Mouse (Mus musculus): ENCODE data around the gene Rfng. TPM values are rescaled to one million over a fixed set of nuclear protein-coding genes. Genes with fewer than 3 reads are reported as not detected.
"Not testable (repeated sequence)": the region's sequence is repeated elsewhere in the genome, so short reads cannot be mapped to it uniquely, and the experiment has no call there.

Gene Rfng
- total RNA-seq, 2 experiments from 2014 or later = 15.9 to 20.6 TPM

GRCm38 (mm10) chr11:120812068-120812467 lies 28.1 kb upstream of the Rfng start:
- no peak for DNase-seq

- DNase-seq = peak; percentile 40
Observed at GRCm38 (mm10) chr11:120808010-120808409, 24.0 kb upstream of the Rfng start.

GRCm38 (mm10) chr11:120805375-120806298 lies 21.6 kb upstream of the Rfng start:
- no peak for DNase-seq

GRCm38 (mm10) chr11:120804769-120805168 lies 20.8 kb upstream of the Rfng start:
- DNase-seq = no peak

GRCm38 (mm10) chr11:120804274-120804673 lies 20.3 kb upstream of the Rfng start:
- DNase-seq = no peak

- peak; percentile 94 for DNase-seq
Observed at GRCm38 (mm10) chr11:120800061-120800904, 16.3 kb upstream of the Rfng start.

- DNase-seq = no peak
Observed at GRCm38 (mm10) chr11:120799316-120799890, 15.4 kb upstream of the Rfng start.

- no peak for DNase-seq
Observed at GRCm38 (mm10) chr11:120798244-120798643, 14.2 kb upstream of the Rfng start.

- no peak for DNase-seq
Observed at GRCm38 (mm10) chr11:120796614-120796946, 12.6 kb upstream of the Rfng start.

- DNase-seq = peak; percentile 99
Observed at GRCm38 (mm10) chr11:120795756-120796613, 12.0 kb upstream of the Rfng start, which contains the start of gene Dus1l. Gene Dus1l, minus strand, starts transcription at chr11:120796403.

- DNase-seq = no peak
Observed at GRCm38 (mm10) chr11:120792652-120793051, 8.6 kb upstream of the Rfng start.

- no peak for DNase-seq
Observed at GRCm38 (mm10) chr11:120789810-120790209, 5.8 kb upstream of the Rfng start.

- DNase-seq = no peak
Observed at GRCm38 (mm10) chr11:120789355-120789754, 5.3 kb upstream of the Rfng start.

- not testable (repeated sequence) for DNase-seq
Observed at GRCm38 (mm10) chr11:120788460-120788859, 4.5 kb upstream of the Rfng start.

GRCm38 (mm10) chr11:120785145-120785544 lies 1.1 kb upstream of the Rfng start:
- DNase-seq = no peak

- DNase-seq = no peak
Observed at GRCm38 (mm10) chr11:120783426-120784063, 462 bp downstream of the Rfng start.

GRCm38 (mm10) chr11:120781361-120781760 lies 2.6 kb downstream of the Rfng start:
- DNase-seq = not testable (repeated sequence)

- no peak for DNase-seq
Observed at GRCm38 (mm10) chr11:120779876-120780275, 4.1 kb downstream of the Rfng start.

- DNase-seq = no peak
Observed at GRCm38 (mm10) chr11:120777123-120777522, 6.9 kb downstream of the Rfng start.

- peak; percentile 99 for DNase-seq
Observed at GRCm38 (mm10) chr11:120775774-120776469, 8.1 kb downstream of the Rfng start.

All from adrenal gland, postnatal 10 days (tissue).